Mouse (Mus musculus): ENCODE measurements around the gene Iah1.

The Iah1 gene

DNA sequence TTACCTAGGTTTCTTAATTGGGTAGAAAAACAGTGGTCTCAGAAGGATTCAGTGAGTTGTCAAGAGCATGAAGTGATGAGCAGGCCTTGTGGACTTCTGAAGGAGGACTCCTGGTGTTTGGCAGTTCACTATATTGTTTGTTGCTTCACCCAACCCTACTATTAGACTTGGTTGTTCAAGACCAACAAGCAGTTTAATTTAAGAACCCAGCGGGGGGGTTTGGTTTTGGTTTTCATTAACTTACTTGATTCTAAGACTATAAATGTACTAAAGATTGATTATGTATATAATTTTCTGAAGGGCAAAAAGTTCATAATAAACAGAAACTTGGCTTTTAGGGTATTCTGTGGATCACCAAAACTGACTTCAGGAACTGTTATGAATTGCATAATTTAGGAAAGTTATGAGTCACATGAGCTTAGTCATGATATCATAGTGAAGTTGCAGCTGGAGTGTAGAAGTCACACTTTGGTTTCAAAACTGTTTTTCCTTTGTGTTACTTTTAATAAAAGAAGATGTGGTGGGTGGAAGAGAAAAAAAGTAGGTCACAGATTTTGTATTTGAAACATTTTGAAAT is 53.9 kb downstream of the Iah1 start:
- no peak for DNase-seq

GRCm38 (mm10) chr12:21373100-21373819 is 57.1 kb downstream of the Iah1 start, which contains the start of gene Adam17:
Gene Adam17, minus strand, starts transcription at chr12:21373632.
- DNase-seq: peak; percentile 95

Measured in layer of hippocampus, adult 9-11 months (tissue).